Mouse (Mus musculus) NIH3T3 (cell line): Measurements from ENCODE around the gene Crisp1.
A peak's percentile ranks its signal among the peaks of the same experiment; 100 is the strongest.

Source experiments
- DNase-seq: peaks from one replicate; pipeline ENCODE4 v3.0.0-alpha.2; 2012; ENCODE audit warnings: low read depth

The Crisp1 gene

DNA sequence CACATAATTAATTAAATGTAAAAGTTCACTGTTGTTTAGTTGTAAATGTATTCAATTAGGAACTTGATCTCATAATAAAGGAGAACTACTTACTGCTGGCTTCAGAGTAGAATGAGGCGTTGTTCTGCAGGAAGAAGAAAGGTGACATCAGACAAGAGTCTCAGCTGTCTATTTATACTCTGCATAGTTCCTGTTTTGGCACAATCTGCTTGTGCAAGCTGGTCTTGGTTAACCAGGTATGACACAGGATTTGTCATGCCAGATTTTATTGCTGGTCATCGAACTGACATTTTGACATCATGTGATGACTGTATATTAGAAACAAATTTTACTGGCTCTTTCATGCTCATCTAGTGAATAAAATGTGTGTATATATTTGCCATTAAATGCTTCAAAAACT, at the start of gene Crisp1:
Crisp1 (minus strand) TSS at position 146 of the 400 bp plus-strand sequence.
- no peak for DNase-seq

DNA sequence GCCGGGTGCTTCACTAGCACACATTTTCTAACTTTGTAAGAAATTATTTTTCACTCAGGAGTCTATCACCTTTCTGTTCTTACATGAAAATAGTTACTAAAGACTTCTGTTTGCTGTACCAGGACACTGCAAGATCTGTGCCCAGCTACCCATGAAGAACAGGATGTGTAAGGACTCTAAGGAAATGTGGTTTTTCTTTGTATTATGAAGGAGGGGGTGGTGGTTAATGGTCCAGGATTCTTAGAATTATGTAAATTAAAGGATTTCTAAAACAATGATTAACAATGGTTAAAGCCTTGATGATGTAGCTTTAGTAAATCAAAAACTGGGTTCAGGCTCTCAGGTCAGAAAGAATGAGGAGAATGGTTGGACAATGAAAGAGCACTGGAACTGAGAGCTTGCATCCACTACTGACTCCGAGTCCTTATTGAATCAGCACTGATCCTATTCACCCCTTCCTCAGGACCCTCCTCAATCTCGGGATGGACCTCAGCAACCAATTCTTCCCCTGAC, 23.5 kb upstream of the Crisp1 start:
- DNase-seq: no peak

DNA sequence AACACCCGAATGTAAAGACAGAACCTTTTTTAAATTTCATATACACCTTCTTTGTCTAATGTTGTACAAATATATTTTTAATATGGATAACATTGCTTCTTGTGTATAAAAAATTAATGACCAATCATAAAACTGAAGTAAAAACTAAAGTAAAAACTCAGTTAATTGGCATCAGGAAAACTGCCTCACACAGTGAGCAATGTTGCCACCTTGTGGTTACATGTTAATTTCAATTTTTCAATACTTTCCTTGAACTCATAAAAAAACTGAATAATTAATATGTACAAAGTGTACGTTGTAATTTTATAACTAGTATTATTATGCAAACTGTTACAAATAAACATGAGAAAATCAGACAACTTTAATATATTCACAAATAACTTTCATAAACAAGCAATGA, 33.6 kb downstream of the Crisp1 start:
- peak; percentile 18 for DNase-seq

- DNase-seq: no peak
These were observed 43.5 kb downstream of the Crisp1 start for GRCm38 (mm10) chr17:40275519-40275918.

- DNase-seq: no peak
These were observed 44.0 kb downstream of the Crisp1 start for GRCm38 (mm10) chr17:40274906-40275470.

- DNase-seq: no peak
These were observed 66.5 kb downstream of the Crisp1 start for GRCm38 (mm10) chr17:40252487-40252886.
